Mouse (Mus musculus) A20 (cell line): Measurements from ENCODE around the gene C1qbp.
A peak's percentile ranks its signal among the peaks of the same experiment; 100 is the strongest.

ENCODE experiments used
- DNase-seq: peaks from one replicate; pipeline ENCODE4 v3.0.0-alpha.2; 2011; ENCODE audit warnings: low read depth, low spot score

The C1qbp gene

DNA sequence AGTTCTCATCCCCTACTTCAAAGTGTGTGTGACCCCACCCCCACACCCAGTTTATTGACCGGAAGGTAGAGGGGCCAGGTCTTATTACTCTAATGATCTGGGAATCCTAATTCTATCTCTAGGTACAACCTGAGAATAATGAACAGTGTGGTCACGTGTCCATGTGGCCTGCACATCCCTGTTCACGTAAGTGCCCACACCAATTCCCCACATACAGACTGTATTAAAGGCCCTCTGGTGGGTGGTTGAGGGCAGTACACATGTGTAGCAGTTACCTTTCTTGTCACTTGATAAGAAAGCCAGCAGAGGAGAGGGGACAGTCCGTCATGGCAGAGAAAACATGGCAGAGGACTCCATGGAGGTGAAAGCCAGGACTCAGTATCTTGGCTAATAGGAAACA lies 8.9 kb downstream of the C1qbp start:
- DNase-seq, result peak; percentile 43

DNA sequence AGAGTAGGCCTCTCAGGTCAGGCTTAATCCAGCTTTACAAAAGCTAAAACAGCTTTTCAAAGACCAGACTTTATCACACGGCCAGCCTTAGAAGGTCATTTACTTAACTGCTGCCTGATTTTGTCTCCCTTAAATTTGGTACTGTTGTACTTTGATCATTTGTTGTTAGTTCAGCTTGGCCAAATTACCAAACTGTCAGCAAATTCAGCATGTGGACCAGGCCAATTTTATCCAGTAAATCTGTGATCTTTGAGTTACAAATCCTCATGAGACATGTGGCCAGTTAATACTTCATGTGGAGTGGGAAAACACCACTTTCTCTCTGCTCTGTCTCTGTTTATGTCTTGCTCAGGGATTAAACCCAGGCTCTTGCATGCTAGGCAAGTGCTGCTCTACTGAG lies 10.2 kb downstream of the C1qbp start:
- no peak for DNase-seq

DNA sequence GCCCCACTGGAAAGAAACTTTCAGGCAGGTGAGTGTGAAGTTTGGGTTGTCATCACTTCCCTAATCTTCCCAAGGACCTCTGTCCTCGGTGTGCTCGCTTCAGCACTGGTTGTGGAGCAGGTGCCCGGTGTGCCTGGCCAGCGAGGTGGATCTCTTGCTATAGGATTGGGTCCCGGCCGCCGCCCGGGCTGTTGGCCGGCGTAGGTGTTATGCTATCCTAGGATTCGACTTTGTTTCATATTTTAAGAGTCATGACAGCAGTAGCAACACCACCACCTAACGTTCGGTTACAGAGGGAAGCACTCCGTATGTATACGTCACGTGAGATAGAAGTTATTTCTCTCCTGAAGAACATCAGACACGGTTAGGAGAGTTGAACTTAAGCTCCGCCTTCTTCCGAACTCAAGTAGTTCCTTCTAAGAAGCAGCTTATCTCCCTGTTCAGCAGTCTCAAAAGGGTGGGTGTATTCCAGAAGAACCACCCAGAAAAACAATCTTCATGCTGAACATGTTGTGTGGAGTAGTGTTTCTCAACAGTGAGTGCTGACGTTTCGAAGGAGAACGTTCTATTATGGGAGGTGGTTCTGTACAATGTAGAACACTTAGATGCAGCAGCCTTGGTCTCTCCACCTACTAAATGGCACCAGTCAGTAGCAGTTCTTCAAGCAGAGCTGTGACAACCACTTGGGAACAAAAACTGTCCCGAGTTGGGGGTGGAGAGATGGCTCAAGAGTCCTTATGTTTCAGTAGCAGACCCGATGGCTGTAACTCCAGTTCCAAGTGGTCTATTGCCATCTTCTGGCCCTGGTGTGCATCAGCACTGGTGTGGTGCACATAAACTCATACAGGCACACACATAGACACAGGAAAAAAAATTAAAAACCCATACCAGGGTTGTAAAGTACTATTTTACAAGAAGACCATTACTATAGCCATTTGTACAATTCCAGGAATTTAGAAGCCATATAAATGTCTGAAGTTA lies 12.0 kb downstream of the C1qbp start:
- peak; percentile 27 for DNase-seq

DNA sequence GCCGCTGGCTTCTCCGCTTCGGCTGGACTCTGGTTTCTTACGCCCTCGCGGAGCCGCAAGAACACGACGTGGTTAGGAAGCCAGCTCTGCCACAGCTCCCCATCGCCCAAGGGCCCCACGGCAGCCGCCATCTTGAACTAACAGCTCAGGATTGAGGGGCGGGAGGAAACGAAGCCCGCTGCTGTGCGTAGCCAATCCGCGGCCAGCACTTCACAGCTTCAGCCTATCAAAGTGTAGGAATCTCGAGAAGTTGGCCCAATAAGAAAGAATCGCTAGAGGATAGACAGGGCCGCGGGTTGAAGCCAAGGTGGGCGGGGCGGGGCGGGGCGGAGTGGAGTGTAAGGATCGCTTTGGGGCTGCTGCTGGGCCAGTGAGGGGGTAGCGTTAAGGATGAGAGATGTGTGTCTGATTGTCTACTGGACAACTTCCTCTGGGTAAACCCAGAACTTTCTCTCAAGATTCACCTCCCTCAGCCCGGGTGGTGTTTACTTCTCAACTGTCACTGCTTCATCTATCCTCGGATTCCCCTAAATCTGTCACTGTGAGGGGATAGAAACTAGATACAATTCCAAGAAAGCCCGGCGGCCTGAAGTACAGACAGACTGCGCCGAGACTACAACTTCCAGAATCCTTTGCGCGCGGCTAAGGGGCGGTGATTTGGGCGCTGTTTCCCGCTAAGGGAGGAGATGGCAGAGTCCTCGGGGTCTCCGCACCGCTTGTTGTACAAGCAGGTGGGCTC lies 12.8 kb downstream of the C1qbp start, which contains the start of the genes Nup88 and Rpain:
Gene Nup88, minus strand, starts transcription at position 153 of the 739 bp plus-strand sequence.
Gene Rpain, plus strand, starts transcription at position 393 of the 739 bp plus-strand sequence.
- peak; percentile 95 for DNase-seq

DNA sequence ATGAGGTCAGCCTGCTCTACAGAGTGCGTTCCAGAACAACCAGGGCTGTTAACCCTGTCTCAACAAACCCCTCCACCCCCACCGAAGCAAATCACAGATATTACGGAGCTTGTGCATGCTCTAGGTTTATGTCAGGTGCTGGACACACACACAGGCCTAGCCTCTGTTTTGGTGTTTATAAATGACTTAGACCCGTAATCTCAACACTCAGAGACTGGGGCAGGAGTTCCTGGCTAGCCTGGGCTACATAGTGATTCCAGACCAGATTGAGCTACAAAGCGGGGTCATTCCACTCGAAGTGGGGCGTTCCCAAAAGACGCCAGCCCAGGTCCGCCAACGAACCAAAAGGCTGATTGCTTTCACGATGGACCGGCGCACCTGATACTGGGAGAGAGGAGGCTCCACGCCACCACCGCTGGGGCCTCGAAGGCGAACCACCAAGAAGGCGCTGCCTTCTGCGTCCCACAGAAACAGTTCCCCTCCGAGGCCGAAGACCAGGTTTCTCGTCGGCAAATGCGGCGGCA lies 13.5 kb downstream of the C1qbp start:
- DNase-seq, result no peak

DNA sequence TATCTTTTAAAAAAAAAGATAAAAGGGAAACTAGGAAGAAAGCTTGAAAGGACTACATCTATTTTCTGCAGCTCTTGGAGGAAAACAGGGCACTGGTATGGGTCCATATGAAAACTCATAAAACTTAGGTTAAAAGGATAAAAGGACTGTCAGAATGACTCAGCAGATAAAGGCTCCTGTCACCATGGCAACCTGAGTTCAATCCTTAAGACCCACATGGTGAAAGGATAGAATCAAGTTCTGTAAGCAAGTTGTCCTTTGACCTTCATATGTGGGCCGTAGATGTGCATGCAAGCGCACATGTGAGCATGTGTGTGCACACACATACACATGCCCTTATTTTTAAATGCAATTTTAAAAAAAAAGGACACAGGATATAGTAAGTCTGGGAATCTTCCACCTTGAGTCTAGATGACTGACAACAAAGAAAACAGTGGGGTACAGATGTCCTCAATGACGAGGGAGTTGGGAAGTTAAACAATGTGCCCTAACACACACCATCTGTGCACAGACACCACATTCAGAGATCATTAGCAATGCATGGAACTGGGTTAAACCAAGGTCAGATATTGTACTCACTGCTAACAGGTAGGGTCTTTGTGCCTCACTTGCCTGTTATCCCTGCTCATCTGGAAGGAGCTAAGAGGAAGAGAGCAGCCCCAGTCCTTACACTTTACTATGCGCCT lies 18.5 kb downstream of the C1qbp start:
- no peak for DNase-seq

DNA sequence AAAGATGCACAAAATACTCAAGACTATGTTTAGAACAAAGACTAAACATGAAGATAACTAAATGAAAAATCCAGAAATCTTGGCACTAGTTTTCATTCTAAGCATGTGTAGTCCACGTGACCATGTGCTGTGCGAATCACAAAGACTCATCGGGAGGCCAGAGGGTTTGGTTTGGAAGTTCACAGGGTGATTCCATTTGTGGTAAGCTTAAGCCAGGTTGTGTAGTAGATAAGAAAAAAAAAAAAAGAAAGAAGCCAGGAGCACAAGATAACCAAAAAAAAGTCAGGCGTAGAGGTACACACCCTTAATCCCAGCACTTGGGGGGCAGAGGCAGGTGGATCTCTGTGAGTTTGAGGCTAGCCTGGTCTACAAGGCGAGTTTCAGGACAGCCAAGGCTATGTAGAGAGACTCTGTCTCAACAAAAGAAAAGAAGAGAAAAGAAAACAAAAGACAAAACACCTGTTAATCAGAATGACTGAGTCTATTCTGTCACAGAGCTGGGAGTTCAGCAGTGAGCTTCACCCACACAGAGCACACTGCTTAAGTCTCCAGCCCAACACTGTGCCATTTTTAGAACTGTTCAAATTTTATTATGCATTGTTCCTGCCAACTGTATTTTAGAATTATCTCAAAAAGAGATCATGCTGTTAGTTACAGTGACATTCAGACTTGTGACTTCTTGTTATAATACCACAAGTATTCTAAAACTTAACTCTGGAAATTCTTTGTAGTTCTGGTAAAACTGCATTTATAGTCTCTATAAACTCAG lies 21.9 kb downstream of the C1qbp start:
- DNase-seq, result no peak

DNA sequence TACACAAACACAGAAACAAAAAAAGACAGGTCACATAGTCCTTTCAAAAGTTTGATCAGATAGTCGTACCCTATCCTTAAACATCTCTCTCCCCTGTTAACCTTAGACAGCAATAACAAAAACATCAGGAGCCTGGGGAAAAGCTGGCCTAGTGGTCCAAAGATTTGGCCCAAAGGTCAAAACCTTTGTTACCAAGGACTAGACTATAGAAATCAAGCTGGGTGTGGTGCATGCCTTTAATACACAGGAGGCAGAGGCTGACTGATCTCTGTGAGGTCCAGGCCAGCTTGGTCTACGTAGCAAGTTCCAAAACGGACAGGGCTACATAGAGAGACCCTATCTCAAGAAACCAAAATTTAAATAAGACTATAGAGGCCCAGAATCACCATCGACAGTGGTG lies 28.1 kb downstream of the C1qbp start:
- DNase-seq, result no peak

DNA sequence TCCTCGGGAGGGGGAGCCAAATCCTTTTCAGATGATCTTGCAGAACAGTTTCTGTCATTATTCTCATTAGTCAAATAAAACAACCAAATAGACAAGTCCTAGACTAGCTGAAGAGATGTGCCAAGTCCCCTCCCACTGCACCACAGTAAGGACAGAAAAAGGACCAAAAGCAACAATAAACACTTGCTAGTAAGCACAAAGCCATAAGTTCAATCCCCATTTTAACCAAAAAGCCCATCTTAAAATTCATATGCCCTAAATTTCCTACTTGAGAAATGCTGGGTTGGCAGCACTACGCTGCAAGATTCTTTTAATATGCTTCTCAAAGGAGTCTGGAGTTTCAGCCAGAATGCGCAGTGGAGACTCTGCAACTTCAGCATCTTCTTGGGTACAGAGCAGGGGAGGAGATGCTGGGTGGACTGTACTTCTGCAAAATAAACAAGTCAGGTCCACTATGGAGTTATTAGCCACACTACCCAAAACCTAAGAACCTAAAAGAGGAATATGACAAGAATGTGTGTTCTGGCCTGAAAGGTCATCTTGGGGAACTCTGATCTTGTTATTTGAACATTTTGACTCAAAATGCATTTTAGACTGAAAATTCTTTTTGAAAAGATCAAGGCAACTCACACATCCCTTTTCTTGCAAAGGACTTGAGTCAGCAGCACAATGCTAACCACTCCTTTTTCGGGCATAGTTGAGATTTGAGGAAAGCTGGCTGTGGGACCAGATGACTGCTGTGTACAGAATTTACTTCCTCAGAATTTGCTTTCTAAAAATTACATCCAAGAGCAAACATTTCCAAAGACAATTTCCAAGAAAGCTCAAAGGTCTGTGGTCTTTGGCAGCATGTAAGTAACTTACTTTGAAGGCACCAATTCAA lies 37.6 kb downstream of the C1qbp start:
- DNase-seq, result no peak

DNA sequence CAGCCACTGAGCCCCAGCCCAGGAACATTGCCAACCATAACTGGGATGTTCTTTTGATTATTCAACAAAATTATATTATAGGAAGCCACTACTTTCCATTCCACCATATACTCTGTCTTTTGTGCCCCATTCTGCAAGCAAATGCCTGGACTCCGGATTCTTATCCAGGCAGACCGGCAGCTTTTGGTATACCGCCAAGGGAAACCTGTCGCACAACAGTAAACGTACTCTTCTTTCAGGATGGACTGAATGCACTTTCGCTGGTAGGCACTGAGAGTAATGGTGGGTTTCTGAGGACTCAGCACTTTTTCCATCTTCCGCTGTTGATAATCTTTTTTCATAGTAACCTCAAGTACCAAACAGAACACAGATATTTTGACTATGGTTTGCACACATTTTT lies 39.2 kb downstream of the C1qbp start:
- DNase-seq, result no peak

DNA sequence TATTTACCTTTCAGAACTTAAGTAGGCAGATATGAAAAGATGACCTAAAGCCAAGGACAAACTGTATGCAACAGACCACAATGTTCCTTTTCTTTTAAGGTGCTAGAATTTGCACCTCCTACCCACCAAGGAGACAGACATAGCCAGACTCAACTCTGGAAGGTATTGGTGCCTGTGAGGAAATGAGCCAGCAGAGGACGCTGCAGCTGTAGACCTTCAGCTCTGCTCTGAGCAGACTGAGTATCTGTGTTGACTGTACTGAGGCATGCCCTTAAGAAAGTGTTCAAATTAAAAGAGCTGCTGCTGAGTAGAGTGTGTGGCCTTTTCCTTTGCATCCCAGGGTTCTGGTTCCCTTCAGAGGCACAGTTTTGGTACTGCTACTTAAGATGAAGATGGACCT lies 40.2 kb downstream of the C1qbp start:
- no peak for DNase-seq

DNA sequence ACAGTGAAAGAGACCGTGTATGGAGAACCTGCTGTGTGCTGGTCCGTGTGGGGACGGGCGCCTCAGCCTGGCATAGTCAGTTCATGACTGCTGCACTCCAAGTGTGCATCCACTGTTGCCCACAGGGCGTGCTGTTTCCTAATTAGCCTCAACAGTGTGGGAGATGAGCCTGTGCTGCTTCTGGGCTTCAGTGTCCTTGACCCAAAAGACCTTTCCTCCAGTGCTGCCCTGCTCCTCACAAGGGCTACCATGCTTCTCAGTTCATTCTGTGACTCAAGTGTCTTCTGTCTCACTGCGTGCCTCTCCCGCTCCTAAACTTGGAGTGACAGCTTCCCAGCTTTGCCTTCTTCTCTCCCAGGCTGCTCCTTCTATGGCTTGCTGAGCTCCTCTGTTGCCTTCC lies 47.5 kb downstream of the C1qbp start:
- no peak for DNase-seq

DNA sequence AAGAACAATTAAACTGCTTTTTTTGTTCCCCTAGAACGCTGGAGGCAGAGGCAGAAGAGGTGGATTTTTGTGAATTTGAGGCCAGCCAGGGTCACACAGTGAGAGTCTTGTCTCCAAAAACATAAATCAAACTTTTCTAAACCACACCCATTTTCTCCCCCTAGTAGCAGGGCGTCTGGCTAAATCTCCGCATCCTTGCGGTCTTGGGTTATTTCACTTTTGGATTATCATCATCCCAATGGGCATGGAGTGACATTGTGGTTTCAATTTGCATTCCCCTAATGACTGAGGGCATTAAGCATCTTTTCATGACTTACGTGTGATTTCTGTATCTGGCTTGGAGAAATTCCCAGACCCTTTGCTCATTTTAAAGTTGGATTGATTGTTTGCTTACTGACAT lies 51.4 kb downstream of the C1qbp start:
- DNase-seq, result no peak
